Mouse (Mus musculus) left cerebral cortex, adult 18-20 months (tissue): ENCODE measurements around the gene Wdr49. TPM values are rescaled to one million over a fixed set of nuclear protein-coding genes. Genes with fewer than 3 reads are reported as not detected.
"Not testable (repeated sequence)": the region's sequence is repeated elsewhere in the genome, so short reads cannot be mapped to it uniquely, and the experiment has no call there.

ENCODE experiments used
- DNase-seq, 2 experiments: peaks; one replicate each; pipeline ENCODE4 v3.0.0; 2021 to 2022; ENCODE audit warnings: low spot score in 2 of 2, mixed read lengths in 1 of 2
- total RNA-seq, 2 experiments: library from RNA; stranded (reverse); gene quantifications; 2 replicates each; pipeline ENCODE4 v1.2.3; 2021

Gene Wdr49
- total RNA-seq, 2 experiments from 2014 or later, result 0.14 to 0.40 TPM

GRCm38 (mm10) chr3:75304621-75305020, 177.3 kb downstream of the Wdr49 start:
- no peak for DNase-seq

- no peak for DNase-seq
Observed at GRCm38 (mm10) chr3:75301072-75301471, 180.9 kb downstream of the Wdr49 start.

GRCm38 (mm10) chr3:75299464-75299863, 182.5 kb downstream of the Wdr49 start:
- not testable (repeated sequence) for DNase-seq

GRCm38 (mm10) chr3:75297758-75298111, 184.2 kb downstream of the Wdr49 start:
- no peak for DNase-seq

- no peak for DNase-seq
Observed at GRCm38 (mm10) chr3:75297026-75297757, 184.8 kb downstream of the Wdr49 start.

- no peak for DNase-seq
Observed at GRCm38 (mm10) chr3:75293243-75293642, 188.7 kb downstream of the Wdr49 start.

- no peak for DNase-seq
Observed at GRCm38 (mm10) chr3:75277455-75277854, 204.5 kb downstream of the Wdr49 start.

GRCm38 (mm10) chr3:75276522-75276921, 205.4 kb downstream of the Wdr49 start:
- no peak for DNase-seq

- DNase-seq, result no peak
Observed at GRCm38 (mm10) chr3:75275127-75275526, 206.8 kb downstream of the Wdr49 start.

GRCm38 (mm10) chr3:75269978-75270377, 212.0 kb downstream of the Wdr49 start, which contains the start of gene Serpini2:
Serpini2 (minus strand) TSS chr3:75270078.
- DNase-seq, result no peak

- no peak for DNase-seq
Observed at GRCm38 (mm10) chr3:75259356-75259755, 222.6 kb downstream of the Wdr49 start.

Other genes with a start within 250 kb of the Wdr49 start
- not detected for gene Serpini2, start 212.1 kb downstream of the Wdr49 start, total RNA-seq
- 10 to 100 TPM; 57.5 to 67.3 TPM for gene Pdcd10, start 74.7 kb upstream of the Wdr49 start, total RNA-seq
- 100 to 1,000 TPM; 297 to 308 TPM for gene Serpini1, start 75.4 kb upstream of the Wdr49 start, total RNA-seq